Mouse (Mus musculus) MEL (cell line): Measurements from ENCODE around the gene Cat. TPM values are rescaled to one million over a fixed set of nuclear protein-coding genes. Genes with fewer than 3 reads are reported as not detected.

Experiments
- DNase-seq: peaks from one replicate; pipeline ENCODE4 v3.0.0; 2011; ENCODE audit warnings: low read depth, low spot score
- H3K27ac ChIP-seq: 2 replicates; pipeline ENCODE4 v1.5.1; 2012; ENCODE audit warnings: low read depth, mild to moderate bottlenecking, control low read depth, low read length, moderate library complexity; ENCODE audit not compliant: control insufficient read depth
- H3K27me3 ChIP-seq, 2 experiments: fragments of 150-350 bp in 1 of 2; sonication (generic) in 1 of 2; 2 replicates each; pipeline ENCODE4 v1.6.1; 2012; ENCODE audit warnings: low read length in 2 of 2, mild to moderate bottlenecking in 2 of 2, improper control_type of control experiment in 1 of 2, moderate library complexity in 1 of 2; ENCODE audit not compliant: insufficient read depth in 2 of 2, control insufficient read depth in 1 of 2
- H3K36me3 ChIP-seq, 2 experiments: 2 replicates each; pipeline ENCODE4 v1.6.1; 2012 to 2014; ENCODE audit warnings: low read length in 2 of 2, improper control_type of control experiment in 1 of 2, inconsistent platforms in 1 of 2, mild to moderate bottlenecking in 1 of 2; ENCODE audit not compliant: insufficient read depth in 2 of 2, control insufficient read depth in 1 of 2
- H3K4me1 ChIP-seq, 2 experiments: fragments of 150-350 bp in 1 of 2; sonication (generic) in 1 of 2; 2 replicates each; pipeline ENCODE4 v1.6.1; 2012; ENCODE audit warnings: low read length in 2 of 2, improper control_type of control experiment in 1 of 2, mild to moderate bottlenecking in 1 of 2; ENCODE audit not compliant: insufficient read depth in 2 of 2, control insufficient read depth in 1 of 2
- H3K4me3 ChIP-seq, 2 experiments: fragments of 150-350 bp in 1 of 2; sonication (generic) in 1 of 2; 2 replicates each; pipeline ENCODE4 v1.5.1; 2012; ENCODE audit warnings: low read depth in 2 of 2, low read length in 2 of 2, mild to moderate bottlenecking in 2 of 2, moderate library complexity in 2 of 2, control low read depth in 1 of 2, improper control_type of control experiment in 1 of 2; ENCODE audit not compliant: control insufficient read depth in 1 of 2, insufficient read depth in 1 of 2
- H3K79me2 ChIP-seq: 2 replicates; pipeline ENCODE4 v1.6.1; 2012; ENCODE audit warnings: mild to moderate bottlenecking, low read length, moderate library complexity; ENCODE audit not compliant: control insufficient read depth, poor library complexity, insufficient read depth
- H3K9ac ChIP-seq: 2 replicates; pipeline ENCODE4 v1.6.1; 2012; ENCODE audit warnings: low read depth, mild to moderate bottlenecking, control low read depth, low read length, moderate library complexity; ENCODE audit not compliant: control insufficient read depth, poor library complexity, severe bottlenecking
- H3K9me3 ChIP-seq: fragments of 150-350 bp; sonication (generic); replicated peaks from 2 replicates; pipeline ENCODE4 v1.6.1; 2012; ENCODE audit warnings: mild to moderate bottlenecking, low read length, improper control_type of control experiment, moderate library complexity; ENCODE audit not compliant: insufficient read depth
- BHLHE40 ChIP-seq: IDR thresholded peaks from 2 replicates; pipeline ENCODE4 v1.6.1; 2012; ENCODE audit warnings: low read depth, mild to moderate bottlenecking, inconsistent platforms, low read length, improper control_type of control experiment, borderline replicate concordance
- CHD1 ChIP-seq: IDR thresholded peaks from 2 replicates; pipeline ENCODE4 v1.6.1; 2012; ENCODE audit warnings: low read depth, mild to moderate bottlenecking, inconsistent platforms, low read length, improper control_type of control experiment
- CTCF ChIP-seq, 3 experiments: IDR thresholded peaks in 2 of 3; conservative IDR thresholded peaks in 1 of 3; 2 replicates each; pipeline ENCODE4 v1.5.1; 2011 to 2012; ENCODE audit warnings: low read length in 3 of 3, low read depth in 2 of 3, mild to moderate bottlenecking in 2 of 3, improper control_type of control experiment in 1 of 3, inconsistent platforms in 1 of 3, mixed read lengths in 1 of 3, moderate library complexity in 1 of 3; ENCODE audit not compliant: control insufficient read depth in 1 of 3, insufficient read depth in 1 of 3, poor library complexity in 1 of 3, severe bottlenecking in 1 of 3
- ETS1 ChIP-seq: IDR thresholded peaks from 2 replicates; pipeline ENCODE4 v1.6.1; 2012; ENCODE audit warnings: low read depth, mild to moderate bottlenecking, inconsistent platforms, low read length, improper control_type of control experiment, moderate library complexity
- GABPA ChIP-seq: IDR thresholded peaks from 2 replicates; pipeline ENCODE4 v1.6.1; 2012; ENCODE audit warnings: low read depth, mild to moderate bottlenecking, inconsistent platforms, low read length, improper control_type of control experiment, moderate library complexity
- MEF2A ChIP-seq: IDR thresholded peaks from 2 replicates; pipeline ENCODE4 v1.6.1; 2014; ENCODE audit warnings: low read depth, mild to moderate bottlenecking, inconsistent platforms, low read length, improper control_type of control experiment; ENCODE audit not compliant: poor library complexity, insufficient replicate concordance, severe bottlenecking; ENCODE audit errors: extremely low read depth
- MXI1 ChIP-seq: IDR thresholded peaks from 2 replicates; pipeline ENCODE4 v1.6.1; 2011; ENCODE audit warnings: mild to moderate bottlenecking, low read depth, low read length, improper control_type of control experiment
- NELFE ChIP-seq: IDR thresholded peaks from 2 replicates; pipeline ENCODE4 v1.6.1; 2011; ENCODE audit warnings: low read depth, low read length, improper control_type of control experiment
- POLR2AphosphoS2 ChIP-seq: IDR thresholded peaks from 2 replicates; pipeline ENCODE4 v1.6.1; 2011; ENCODE audit warnings: low read length, improper control_type of control experiment
- RAD21 ChIP-seq: IDR thresholded peaks from 2 replicates; pipeline ENCODE4 v1.6.1; 2011; ENCODE audit warnings: mild to moderate bottlenecking, low read depth, low read length, improper control_type of control experiment
- RCOR1 ChIP-seq: IDR thresholded peaks from 2 replicates; pipeline ENCODE4 v1.6.1; 2012; ENCODE audit warnings: low read depth, mild to moderate bottlenecking, inconsistent platforms, low read length, improper control_type of control experiment
- SMC3 ChIP-seq: IDR thresholded peaks from 2 replicates; pipeline ENCODE4 v1.6.1; 2011; ENCODE audit warnings: low read depth, low read length, improper control_type of control experiment
- TBP ChIP-seq: IDR thresholded peaks from 2 replicates; pipeline ENCODE4 v1.8.0; 2011; ENCODE audit warnings: low read depth, low read length, improper control_type of control experiment
- UBTF ChIP-seq: IDR thresholded peaks from 2 replicates; pipeline ENCODE4 v1.6.1; 2012; ENCODE audit warnings: low read depth, mild to moderate bottlenecking, inconsistent platforms, low read length, improper control_type of control experiment, moderate library complexity, borderline replicate concordance; ENCODE audit not compliant: insufficient read depth
- ZC3H11A ChIP-seq: IDR thresholded peaks from 2 replicates; pipeline ENCODE4 v1.6.1; 2012; ENCODE audit warnings: low read depth, mild to moderate bottlenecking, inconsistent platforms, low read length, improper control_type of control experiment
- ZMIZ1 ChIP-seq: IDR thresholded peaks from 2 replicates; pipeline ENCODE4 v1.6.1; 2012; ENCODE audit warnings: low read depth, mild to moderate bottlenecking, inconsistent platforms, low read length, improper control_type of control experiment, moderate library complexity
- polyA plus RNA-seq, 2 experiments: library from polyadenylated mRNA; stranded (reverse) in 1 of 2; unstranded in 1 of 2; fragments of >175 nt in 1 of 2; fragments of >200 nt in 1 of 2; gene quantifications; 2 replicates each; pipeline versions ENCODE4 v1.2.1 to v1.2.4; 2012; ENCODE audit warnings: low replicate concordance in 2 of 2, low read depth in 1 of 2; ENCODE audit not compliant: insufficient read length in 2 of 2, insufficient read depth in 1 of 2, missing spikeins in 1 of 2
- total RNA-seq: library from RNA; depleted of rRNA; stranded (reverse); fragments of 300-350 nt; gene quantifications from 2 replicates; pipeline ENCODE4 v1.2.3, GENCODE M21; 2012

The Cat gene
- total and polyA plus RNA-seq, 3 experiments, result 36.4 to 82.0 (median 74.3) TPM

- H3K27me3 ChIP-seq, result no peaks in the 10 kb centered on the region
- no peaks in the 10 kb centered on the region for H3K4me1 ChIP-seq
- H3K27ac ChIP-seq, result no peak overlapping the region
- no peak overlapping the region for H3K9ac ChIP-seq
- H3K4me3 ChIP-seq, result no peak overlapping the region
- peak; percentile 66 for TF ChIP-seq SMC3
- no peak for TF ChIP-seq UBTF
- TF ChIP-seq RCOR1, result no peak
- peak; percentile 73 to 94 (median 82) for TF ChIP-seq CTCF (IDR thresholded peaks at IDR 0.05 in 2 of 3, conservative IDR thresholded peaks at IDR 0.05 in 1 of 3; ENCODE audit: control insufficient read depth in 1 of 3, insufficient read depth in 1 of 3, low read depth in 2 of 3, low read length in 3 of 3, poor library complexity in 1 of 3, severe bottlenecking in 1 of 3)
- no peak for TF ChIP-seq MEF2A
- TF ChIP-seq BHLHE40, result no peak
- no peak for TF ChIP-seq MXI1
- no peak for TF ChIP-seq ETS1
- no peak for TF ChIP-seq ZMIZ1
- peak; percentile 41 for TF ChIP-seq RAD21
- TF ChIP-seq POLR2AphosphoS2, result no peak
- TF ChIP-seq NELFE, result no peak
- no peak for TF ChIP-seq GABPA
- TF ChIP-seq CHD1, result no peak
- TF ChIP-seq ZC3H11A, result no peak
- no peaks in the 10 kb centered on the region for H3K79me2 ChIP-seq
- no peaks in the 10 kb centered on the region for H3K36me3 ChIP-seq
- no peaks in the 10 kb centered on the region for H3K9me3 ChIP-seq
- peak; percentile 72 for DNase-seq
Observed at GRCm38 (mm10) chr2:103445776-103446175, 39.2 kb downstream of the Cat start.

- DNase-seq, result peak; percentile 88
- H3K4me1 ChIP-seq, result no peaks in the 10 kb centered on the region
- H3K27ac ChIP-seq, result no peak overlapping the region
- no peak overlapping the region for H3K9ac ChIP-seq
- no peaks in the 10 kb centered on the region for H3K9me3 ChIP-seq
- no peaks in the 10 kb centered on the region; a peak in 1 of 4 replicates for H3K36me3 ChIP-seq
- H3K4me3 ChIP-seq, result peak overlapping the region in 1 of 2 experiments; percentile 23; a peak in 1 of 4 replicates
- H3K79me2 ChIP-seq, result no peaks in the 10 kb centered on the region
- TF ChIP-seq SMC3, result peak; percentile 83
- TF ChIP-seq UBTF, result no peak
- peak; percentile 66 to 84 (median 70) for TF ChIP-seq CTCF (IDR thresholded peaks at IDR 0.05 in 2 of 3, conservative IDR thresholded peaks at IDR 0.05 in 1 of 3; ENCODE audit: control insufficient read depth in 1 of 3, insufficient read depth in 1 of 3, low read depth in 2 of 3, low read length in 3 of 3, poor library complexity in 1 of 3, severe bottlenecking in 1 of 3)
- peak; percentile 27; the same call in 1 of the 2 replicates for TF ChIP-seq RCOR1
- no peak for TF ChIP-seq TBP
- TF ChIP-seq ZC3H11A, result peak; percentile 69
- peak; percentile 79 for TF ChIP-seq RAD21
- no peaks in the 10 kb centered on the region; a peak in 1 of 4 replicates for H3K27me3 ChIP-seq
Observed at GRCm38 (mm10) chr2:103439710-103440109, 45.2 kb downstream of the Cat start.
